Mouse (Mus musculus) intestine, embryonic 14.5 days (tissue): Measurements from ENCODE around the gene 9230110F15Rik. TPM values are rescaled to one million over a fixed set of nuclear protein-coding genes. Genes with fewer than 3 reads are reported as not detected.
"Not testable (repeated sequence)": the region's sequence is repeated elsewhere in the genome, so short reads cannot be mapped to it uniquely, and the experiment has no call there.

Experiments used
- ATAC-seq: fragments of 200-750 bp; cut with Nextera tagmentation; replicated peaks from 2 replicates; pipeline ENCODE4 v1.8.0; 2017; ENCODE audit warnings: low read depth, moderate number of reproducible peaks, moderate TSS enrichment, moderate library complexity; ENCODE audit not compliant: low FRiP score, low TSS enrichment
- DNase-seq: peaks from one replicate; pipeline ENCODE4 v3.0.0-alpha.2; 2018; ENCODE audit warnings: low spot score
- H3K27ac ChIP-seq: fragments of 300-500 bp; sonication (generic); 2 replicates; pipeline ENCODE4 v1.5.1; 2014; ENCODE audit warnings: low read depth, mild to moderate bottlenecking, control low read depth
- H3K27me3 ChIP-seq: fragments of 300-500 bp; sonication (generic); replicated peaks from 2 replicates; pipeline ENCODE4 v1.6.1; 2014; ENCODE audit warnings: low read length, control low read depth; ENCODE audit not compliant: control insufficient read depth, insufficient read depth
- H3K36me3 ChIP-seq: fragments of 300-500 bp; sonication (generic); 2 replicates; pipeline ENCODE4 v1.6.1; 2014; ENCODE audit warnings: low read length, control low read depth; ENCODE audit not compliant: control insufficient read depth, insufficient read depth
- H3K4me1 ChIP-seq: fragments of 300-500 bp; sonication (generic); replicated peaks from 2 replicates; pipeline ENCODE4 v1.6.1; 2014; ENCODE audit warnings: low read length, control low read depth, mixed read lengths; ENCODE audit not compliant: control insufficient read depth, insufficient read depth
- H3K4me2 ChIP-seq: fragments of 300-500 bp; sonication (generic); 2 replicates; pipeline ENCODE4 v1.6.1; 2014; ENCODE audit warnings: low read length
- H3K4me3 ChIP-seq: fragments of 300-500 bp; sonication (generic); 2 replicates; pipeline ENCODE4 v1.5.1; 2014; ENCODE audit warnings: low read depth, low read length, control low read depth, mixed read lengths
- H3K9ac ChIP-seq: fragments of 300-500 bp; sonication (generic); 2 replicates; pipeline ENCODE4 v1.6.1; 2014; ENCODE audit warnings: mild to moderate bottlenecking, low read length
- H3K9me3 ChIP-seq: fragments of 300-500 bp; sonication (generic); 2 replicates; pipeline ENCODE4 v1.6.1; 2016; ENCODE audit warnings: low read length, control low read depth; ENCODE audit not compliant: control insufficient read depth
- WGBS: fragments of 180-500 bp; shearing (Covaris S2); extraction: QIAGEN DNeasy Blood & Tissue Kit; methylation state at CpG from one replicate; pipeline ENCODE4 v1.1.7; 2014; 5-methylcytosine and 5-hydroxymethylcytosine counted together
- polyA plus RNA-seq: library from polyadenylated mRNA; unstranded; fragments of >200 nt; fragmentation: Nextera tagmentation; extraction: Ambion mirVana; gene quantifications from 2 replicates; pipeline ENCODE4 v1.2.1, GENCODE M21; 2014

The 9230110F15Rik gene
- polyA plus RNA-seq: not detected in 2 replicates

DNA sequence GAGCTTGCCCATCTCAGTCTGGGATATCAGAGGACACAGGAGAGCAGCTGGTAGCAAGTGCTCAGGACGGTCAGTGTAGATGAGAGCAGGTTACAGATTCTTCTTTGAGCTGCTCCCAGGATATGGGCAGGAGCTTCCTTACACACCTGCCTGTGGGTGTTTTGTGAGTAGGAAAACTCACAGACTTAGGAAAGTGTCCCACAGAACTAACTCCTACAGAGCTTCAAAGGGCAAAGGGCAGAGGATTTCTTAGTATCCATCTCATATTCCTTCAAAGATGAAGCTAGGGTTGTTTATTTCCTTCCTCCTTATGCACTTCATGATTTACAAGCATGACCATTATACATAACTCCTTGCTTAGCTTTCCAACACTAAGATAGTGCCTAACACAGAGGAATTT is at the start of gene 9230110F15Rik:
Gene 9230110F15Rik, minus strand, starts transcription at position 101 of the 400 bp plus-strand sequence.
- no peak within 1 kb of the TSS for H3K4me3 ChIP-seq
- H3K4me2 ChIP-seq: no peak within 1 kb of the TSS
- no peak within 1 kb of the TSS for H3K9ac ChIP-seq
- H3K36me3 ChIP-seq: no peaks in the 10 kb centered on the region
- DNase-seq (no peak), ATAC-seq (no peak)
- H3K27me3 ChIP-seq: no peaks in the 10 kb centered on the region
- H3K4me1 ChIP-seq: no peaks in the 10 kb centered on the region
- H3K27ac ChIP-seq: no peak within 1 kb of the TSS
- no peaks in the 10 kb centered on the region for H3K9me3 ChIP-seq
- WGBS: 73% methylated on average over 1 of the region's 1 CpGs

DNA sequence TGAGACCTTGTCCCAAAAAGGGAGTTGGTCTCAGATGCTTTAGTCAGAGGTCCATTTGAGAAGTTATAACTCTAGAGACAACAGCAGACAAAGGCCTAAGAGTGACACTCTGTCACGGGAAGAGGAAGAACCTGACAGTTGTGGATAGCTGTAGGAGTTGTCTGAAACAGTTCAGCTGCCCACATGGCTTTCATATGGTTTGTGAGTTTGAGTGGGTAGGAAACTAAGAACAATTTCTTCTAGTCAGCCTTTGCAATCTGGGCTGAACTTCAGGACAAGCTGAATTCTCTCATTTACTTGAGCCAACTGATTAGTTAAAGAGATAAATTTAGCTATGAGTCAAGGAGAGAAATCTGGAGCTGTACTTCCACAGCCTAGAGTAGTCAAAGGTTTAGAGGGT is 49.2 kb upstream of the 9230110F15Rik start:
- ATAC-seq: not testable (repeated sequence)
- 68% methylated on average over 1 of the region's 1 CpGs for WGBS

DNA sequence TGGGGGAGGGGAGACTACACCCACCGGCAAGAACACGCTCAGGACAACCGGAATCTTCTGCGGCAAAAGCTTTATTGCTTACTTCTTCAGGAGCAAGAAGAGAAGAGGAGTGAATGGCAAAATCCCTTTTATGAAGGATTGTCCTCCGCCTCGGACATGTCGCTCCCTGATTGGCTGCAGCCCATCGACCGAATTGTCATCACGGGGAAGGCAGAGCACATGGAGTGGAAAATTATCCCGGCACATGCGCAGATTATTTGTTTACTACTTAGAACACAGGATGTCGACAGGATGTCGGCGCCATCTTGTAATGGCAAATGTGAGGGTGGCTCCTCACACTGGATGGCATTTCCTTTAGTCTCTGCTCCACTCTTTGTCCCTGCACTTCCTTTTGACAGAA is 26.1 kb downstream of the 9230110F15Rik start:
- not testable (repeated sequence) for H3K9ac ChIP-seq, ATAC-seq, DNase-seq, H3K36me3 ChIP-seq, H3K27me3 ChIP-seq, H3K27ac ChIP-seq, H3K4me2 ChIP-seq, H3K4me3 ChIP-seq, H3K9me3 ChIP-seq, H3K4me1 ChIP-seq
- WGBS: 98% methylated on average over 15 of the region's 15 CpGs

More for the DNA sequence above, 49.2 kb upstream of the 9230110F15Rik start:
- H3K9me3 ChIP-seq, DNase-seq, H3K27ac ChIP-seq, H3K9ac ChIP-seq, H3K4me3 ChIP-seq, H3K36me3 ChIP-seq, H3K4me1 ChIP-seq, H3K27me3 ChIP-seq, H3K4me2 ChIP-seq: not testable (repeated sequence)

DNA sequence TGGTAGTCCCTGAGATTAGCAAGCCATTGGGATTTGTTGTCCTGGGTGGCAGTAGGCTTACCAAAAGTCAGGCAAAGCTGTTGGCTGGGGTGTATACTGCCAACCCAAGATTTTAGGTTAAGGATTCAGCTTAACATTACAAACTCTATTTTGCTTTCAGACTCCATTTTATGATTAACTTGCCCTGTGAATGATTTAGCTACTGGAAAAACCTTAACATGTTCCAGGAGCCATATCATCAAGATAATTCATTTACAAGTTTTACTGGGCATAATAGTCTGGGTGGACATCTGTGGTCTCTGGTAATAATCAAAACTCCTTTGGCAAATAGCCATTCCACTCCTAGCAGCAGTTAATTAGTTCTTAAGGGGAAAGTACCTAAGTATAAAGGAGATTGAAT is 45.8 kb downstream of the 9230110F15Rik start:
- no peak overlapping the region for H3K27ac ChIP-seq
- H3K9me3 ChIP-seq: no peaks in the 10 kb centered on the region
- ATAC-seq: no peak
- no peak overlapping the region for H3K4me3 ChIP-seq
- H3K27me3 ChIP-seq: no peaks in the 10 kb centered on the region
- no peaks in the 10 kb centered on the region for H3K4me1 ChIP-seq
- DNase-seq: no peak
- no peak overlapping the region for H3K4me2 ChIP-seq
- H3K36me3 ChIP-seq: no peaks in the 10 kb centered on the region
- H3K9ac ChIP-seq: no peak overlapping the region

DNA sequence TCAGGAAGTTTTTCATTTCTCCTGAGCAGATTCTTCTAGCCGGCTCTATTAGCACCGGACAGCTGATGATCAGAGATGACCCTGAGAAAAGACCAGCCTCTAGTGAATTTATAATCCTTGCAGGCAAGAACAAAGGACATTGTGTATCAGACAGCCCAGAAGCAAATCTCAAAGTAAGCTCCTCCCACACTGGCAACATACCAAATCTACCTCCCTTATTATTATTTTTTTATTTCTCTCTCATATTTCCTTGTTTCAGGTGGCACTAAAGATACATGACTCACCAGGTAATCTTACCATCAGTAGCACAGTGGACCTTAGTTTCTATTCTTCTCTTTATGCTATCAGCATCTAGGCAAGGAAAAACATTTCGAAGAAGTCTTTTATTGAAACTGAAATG is 53.9 kb downstream of the 9230110F15Rik start, which contains the start of the genes Gm27235 and D730048I06Rik:
Gene Gm27235, minus strand, starts transcription at position 101 of the 400 bp plus-strand sequence.
Gene D730048I06Rik, minus strand, starts transcription at position 112 of the 400 bp plus-strand sequence.
- Histone ChIP-seq H3K36me3 (no peaks in the 10 kb centered on the region), H3K9me3 (no peaks in the 10 kb centered on the region), H3K4me2 (no peak within 1 kb of the TSS), H3K4me3 (no peak within 1 kb of the TSS), H3K4me1 (no peaks in the 10 kb centered on the region), H3K27me3 (no peaks in the 10 kb centered on the region), H3K9ac (no peak within 1 kb of the TSS), H3K27ac (no peak within 1 kb of the TSS)
- ATAC-seq (no peak), DNase-seq (no peak)
- 91% methylated on average over 3 of the region's 3 CpGs for WGBS

Other genes starting within 250 kb of the 9230110F15Rik start
- not detected in 2 replicates for gene Pate4, start 232.2 kb downstream of the 9230110F15Rik start, polyA plus RNA-seq
- gene Pate3, start 195.9 kb downstream of the 9230110F15Rik start, polyA plus RNA-seq: 0.14 TPM in 1 of 2 replicates, not detected in the other
- gene Pate1, start 156.8 kb downstream of the 9230110F15Rik start, polyA plus RNA-seq: not detected in 2 replicates
- not detected in 2 replicates for gene Gm17677, start 103.1 kb downstream of the 9230110F15Rik start, polyA plus RNA-seq
- gene Gm17727, start 66.0 kb downstream of the 9230110F15Rik start, polyA plus RNA-seq: not detected in 2 replicates
- gene Gm27235, start 54.0 kb downstream of the 9230110F15Rik start, polyA plus RNA-seq: not detected in 2 replicates
- gene D730048I06Rik, start 54.0 kb downstream of the 9230110F15Rik start, polyA plus RNA-seq: not detected in 2 replicates
- gene 9230113P08Rik, start 64.3 kb upstream of the 9230110F15Rik start, polyA plus RNA-seq: not detected in 2 replicates